Mouse (Mus musculus) olfactory bulb, adult 2 months (tissue): ENCODE results near the gene Spink4.

ENCODE experiments used
- CTCF ChIP-seq: fragments of 200-500 bp; IDR thresholded peaks from 2 replicates; pipeline ENCODE4 v1.5.1; 2012; ENCODE audit warnings: low read depth, mild to moderate bottlenecking, low read length, moderate library complexity; ENCODE audit not compliant: insufficient read depth
- POLR2A ChIP-seq: fragments of 200-500 bp; IDR thresholded peaks from 2 replicates; pipeline ENCODE4 v1.6.1; 2012; ENCODE audit warnings: mild to moderate bottlenecking, low read depth, low read length, moderate library complexity; ENCODE audit not compliant: insufficient read depth

DNA sequence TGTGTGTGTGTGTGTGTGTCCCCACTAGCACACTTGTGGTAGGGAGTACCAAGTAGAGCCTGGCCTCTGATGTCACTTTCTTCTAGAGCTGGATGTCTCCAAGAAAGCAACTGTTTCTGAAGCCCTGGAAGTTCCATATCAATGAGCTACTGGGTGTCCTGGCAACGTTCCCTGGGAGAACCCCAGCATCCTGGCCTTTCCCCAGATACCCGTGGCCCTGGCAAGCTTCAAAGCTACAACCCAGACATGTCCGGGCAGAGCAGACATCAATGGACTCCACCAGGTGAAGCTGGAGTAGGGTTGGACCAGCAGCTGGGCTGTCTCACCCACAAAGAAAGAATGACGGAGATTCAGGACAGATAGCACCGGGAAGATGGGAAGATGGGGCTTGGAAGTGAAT lies 28.6 kb upstream of the Spink4 start:
- TF ChIP-seq CTCF (no peak), POLR2A (no peak)
